Mouse (Mus musculus) heart, embryonic 10.5 days (tissue): ENCODE results near the gene Ang. TPM values are rescaled to one million over a fixed set of nuclear protein-coding genes. Genes with fewer than 3 reads are reported as not detected.
A peak's percentile ranks its signal among the peaks of the same experiment; 100 is the strongest.

ENCODE experiments used
- DNase-seq: peaks from one replicate; pipeline ENCODE4 v3.0.0-alpha.2; 2017; ENCODE audit warnings: low spot score
- H3K27ac ChIP-seq: fragments of 300-500 bp; sonication (generic); 2 replicates; pipeline ENCODE4 v1.5.1; 2016; ENCODE audit warnings: mild to moderate bottlenecking
- H3K27me3 ChIP-seq: fragments of 300-500 bp; sonication (generic); 2 replicates; pipeline ENCODE4 v1.6.1; 2016; ENCODE audit warnings: mild to moderate bottlenecking; ENCODE audit not compliant: poor library complexity, insufficient read depth, severe bottlenecking
- H3K36me3 ChIP-seq: fragments of 300-500 bp; sonication (generic); 2 replicates; pipeline ENCODE4 v1.6.1; 2016; ENCODE audit warnings: mild to moderate bottlenecking, moderate library complexity
- H3K4me1 ChIP-seq: fragments of 300-500 bp; sonication (generic); 2 replicates; pipeline ENCODE4 v1.6.1; 2016; ENCODE audit warnings: mild to moderate bottlenecking
- H3K4me3 ChIP-seq: fragments of 300-500 bp; sonication (generic); 2 replicates; pipeline ENCODE4 v1.5.1; 2016; ENCODE audit warnings: mild to moderate bottlenecking, moderate library complexity
- H3K9me3 ChIP-seq: fragments of 300-500 bp; sonication (generic); 2 replicates; pipeline ENCODE4 v1.6.1; 2016; ENCODE audit warnings: mild to moderate bottlenecking, moderate library complexity
- WGBS: fragments of 180-500 bp; shearing (Covaris S2); methylation state at CpG from one replicate; pipeline ENCODE4 v1.1.7; 2016; 5-methylcytosine and 5-hydroxymethylcytosine counted together
- polyA plus RNA-seq: library from polyadenylated mRNA; unstranded; fragments of >200 nt; fragmentation: Nextera tagmentation; extraction: Ambion mirVana; gene quantifications from 2 replicates; pipeline ENCODE4 v1.2.1, GENCODE M21; 2016

Gene Ang
- polyA plus RNA-seq, 1 experiment from 2014 or later: 3.0 TPM

GRCm38 (mm10) chr14:51113916-51114560, 23.1 kb downstream of the Ang start, which contains the start of gene Eddm3b:
TSS of gene Eddm3b (plus strand) at chr14:51114426.
- Histone ChIP-seq H3K9me3 (no peaks in the 10 kb centered on the region), H3K36me3 (no peaks in the 10 kb centered on the region), H3K27me3 (no peaks in the 10 kb centered on the region), H3K4me1 (peaks cover 10% of the 10 kb centered on the region), H3K27ac (no peak within 1 kb of the TSS), H3K4me3 (no peak within 1 kb of the TSS)
- 53% methylated on average over 12 of the region's 12 CpGs for WGBS
- DNase-seq: no peak

- H3K27ac ChIP-seq: no peak overlapping the region
- H3K4me3 ChIP-seq: no peak overlapping the region
- no peaks in the 10 kb centered on the region for H3K36me3 ChIP-seq
- H3K4me1 ChIP-seq: peaks cover 16% of the 10 kb centered on the region
- no peaks in the 10 kb centered on the region for H3K9me3 ChIP-seq
- no peaks in the 10 kb centered on the region for H3K27me3 ChIP-seq
- DNase-seq: no peak
- WGBS: 82% methylated on average over 6 of the region's 6 CpGs
Observed at GRCm38 (mm10) chr14:51125684-51126083, 34.7 kb downstream of the Ang start.

GRCm38 (mm10) chr14:51127648-51128258, 36.8 kb downstream of the Ang start:
- no peaks in the 10 kb centered on the region for H3K27me3 ChIP-seq
- peak; percentile 92 for DNase-seq
- H3K27ac ChIP-seq: peak overlapping the region; percentile 57
- no peaks in the 10 kb centered on the region for H3K9me3 ChIP-seq
- H3K4me3 ChIP-seq: no peak overlapping the region
- H3K36me3 ChIP-seq: no peaks in the 10 kb centered on the region
- WGBS: 43% methylated on average over 2 of the region's 2 CpGs
- H3K4me1 ChIP-seq: peaks cover 20% of the 10 kb centered on the region

- Histone ChIP-seq H3K27me3 (no peaks in the 10 kb centered on the region), H3K36me3 (no peaks in the 10 kb centered on the region), H3K27ac (peak overlapping the region; percentile 62), H3K4me1 (peaks cover 20% of the 10 kb centered on the region), H3K9me3 (no peaks in the 10 kb centered on the region), H3K4me3 (no peak overlapping the region)
- DNase-seq: no peak
- 74% methylated on average over 9 of the region's 9 CpGs for WGBS
Observed at GRCm38 (mm10) chr14:51128775-51129623, 38.0 kb downstream of the Ang start.

- Histone ChIP-seq H3K4me1 (peaks cover 20% of the 10 kb centered on the region), H3K4me3 (no peak overlapping the region), H3K27ac (peak overlapping the region; percentile 62; the same call in 1 of the 2 replicates), H3K27me3 (no peaks in the 10 kb centered on the region), H3K9me3 (no peaks in the 10 kb centered on the region), H3K36me3 (no peaks in the 10 kb centered on the region)
- WGBS: 64% methylated on average over 4 of the region's 4 CpGs
- DNase-seq: no peak
Observed at GRCm38 (mm10) chr14:51129624-51129975, 38.6 kb downstream of the Ang start.

GRCm38 (mm10) chr14:51130315-51130940, 39.5 kb downstream of the Ang start:
- Histone ChIP-seq H3K4me3 (no peak overlapping the region), H3K4me1 (peaks cover 20% of the 10 kb centered on the region), H3K9me3 (no peaks in the 10 kb centered on the region), H3K27me3 (no peaks in the 10 kb centered on the region), H3K27ac (peak overlapping the region; percentile 67; the same call in 1 of the 2 replicates), H3K36me3 (no peaks in the 10 kb centered on the region)
- 51% methylated on average over 9 of the region's 9 CpGs for WGBS
- DNase-seq: peak; percentile 81

- Histone ChIP-seq H3K4me1 (peaks cover 20% of the 10 kb centered on the region), H3K9me3 (no peaks in the 10 kb centered on the region), H3K4me3 (no peak overlapping the region), H3K27me3 (no peaks in the 10 kb centered on the region), H3K27ac (peak overlapping the region; percentile 67; the same call in 1 of the 2 replicates), H3K36me3 (no peaks in the 10 kb centered on the region)
- DNase-seq: no peak
- WGBS: 72% methylated on average over 7 of the region's 7 CpGs
Observed at GRCm38 (mm10) chr14:51131086-51131815, 40.3 kb downstream of the Ang start.

GRCm38 (mm10) chr14:51132372-51132771, 41.4 kb downstream of the Ang start:
- H3K4me3 ChIP-seq: no peak overlapping the region
- WGBS: 87% methylated on average over 4 of the region's 4 CpGs
- H3K27ac ChIP-seq: peak overlapping the region; percentile 42; the same call in 1 of the 2 replicates

GRCm38 (mm10) chr14:51140342-51140741, 49.4 kb downstream of the Ang start:
- H3K9me3 ChIP-seq: no peaks in the 10 kb centered on the region
- no peaks in the 10 kb centered on the region for H3K36me3 ChIP-seq
- H3K27ac ChIP-seq: 0 out of 2 replicates have a peak overlapping the region, but pooled peaks have one; percentile 10
- whole genome bisulfite sequencing: 72% methylated on average over 2 of the region's 2 CpGs
- H3K4me1 ChIP-seq: no peaks in the 10 kb centered on the region
- H3K4me3 ChIP-seq: no peak overlapping the region
- H3K27me3 ChIP-seq: no peaks in the 10 kb centered on the region
- no peak for DNase-seq

More at GRCm38 (mm10) chr14:51132372-51132771, 41.4 kb downstream of the Ang start:
- DNase-seq: no peak
- Histone ChIP-seq H3K27me3 (no peaks in the 10 kb centered on the region), H3K9me3 (no peaks in the 10 kb centered on the region), H3K4me1 (peaks cover 20% of the 10 kb centered on the region), H3K36me3 (no peaks in the 10 kb centered on the region)

- Histone ChIP-seq H3K4me1 (no peaks in the 10 kb centered on the region), H3K27me3 (no peaks in the 10 kb centered on the region), H3K36me3 (no peaks in the 10 kb centered on the region), H3K27ac (no peak overlapping the region), H3K9me3 (no peaks in the 10 kb centered on the region), H3K4me3 (no peak overlapping the region)
- WGBS: 84% methylated on average over 4 of the region's 4 CpGs
- no peak for DNase-seq
Observed at GRCm38 (mm10) chr14:51142119-51142518, 51.2 kb downstream of the Ang start.

- 68% methylated on average over 3 of the region's 3 CpGs for WGBS
- no peak for DNase-seq
- no peaks in the 10 kb centered on the region for H3K36me3 ChIP-seq
- no peak overlapping the region for H3K27ac ChIP-seq
- H3K4me3 ChIP-seq: no peak overlapping the region
- no peaks in the 10 kb centered on the region for H3K27me3 ChIP-seq
- H3K9me3 ChIP-seq: no peaks in the 10 kb centered on the region
- no peaks in the 10 kb centered on the region for H3K4me1 ChIP-seq
Observed at GRCm38 (mm10) chr14:51142568-51142967, 51.6 kb downstream of the Ang start.

- H3K27ac ChIP-seq: no peak overlapping the region
Observed at GRCm38 (mm10) chr14:51143287-51143686, 52.3 kb downstream of the Ang start.

More at GRCm38 (mm10) chr14:51143287-51143686, 52.3 kb downstream of the Ang start:
- H3K36me3 ChIP-seq: no peaks in the 10 kb centered on the region
- DNase-seq: peak; percentile 75
- WGBS: 65% methylated on average over 4 of the region's 4 CpGs
- no peak overlapping the region for H3K4me3 ChIP-seq
- H3K9me3 ChIP-seq: no peaks in the 10 kb centered on the region
- H3K27me3 ChIP-seq: no peaks in the 10 kb centered on the region
- H3K4me1 ChIP-seq: 0 out of 2 replicates have a peak, but pooled peaks cover 6% of the 10 kb centered on the region
